Mouse (Mus musculus) spleen, adult 2 months (tissue): Measurements from ENCODE around the gene Pde8a.

ENCODE experiments used
- CTCF ChIP-seq: fragments of 200-500 bp; IDR thresholded peaks from 2 replicates; pipeline ENCODE4 v1.5.1; 2011; ENCODE audit warnings: mild to moderate bottlenecking, inconsistent platforms; ENCODE audit not compliant: insufficient read depth, insufficient read length, insufficient replicate concordance; ENCODE audit errors: extremely low read depth
- POLR2A ChIP-seq: fragments of 200-500 bp; IDR thresholded peaks from 2 replicates; pipeline ENCODE4 v1.6.1; 2011; ENCODE audit warnings: low read depth, low read length, inconsistent platforms

GRCm38 (mm10) chr7:81343316-81343715, 129.9 kb downstream of the Pde8a start:
- TF ChIP-seq CTCF (no peak), POLR2A (no peak)
